Mouse (Mus musculus) forebrain, embryonic 14.5 days (tissue): ENCODE measurements around the gene Gemin2. TPM values are rescaled to one million over a fixed set of nuclear protein-coding genes. Genes with fewer than 3 reads are reported as not detected.

Experiments
- polyA plus RNA-seq: library from polyadenylated mRNA; unstranded; fragments of >200 nt; fragmentation: Nextera tagmentation; extraction: Ambion mirVana; gene quantifications from 2 replicates; pipeline ENCODE4 v1.2.1, GENCODE M21; 2014

The Gemin2 gene
- polyA plus RNA-seq, 1 experiment from 2014 or later: 13.5 TPM

Other genes with a start within 250 kb of the Gemin2 start
- gene Sec23a, start 1.4 kb upstream of the Gemin2 start, polyA plus RNA-seq: 109 and 130 TPM in 2 replicates
- 92.8 and 99.7 TPM in 2 replicates for gene Trappc6b, start 48.1 kb downstream of the Gemin2 start, polyA plus RNA-seq
- gene Pnn, start 53.5 kb downstream of the Gemin2 start, polyA plus RNA-seq: 49.7 and 56.2 TPM in 2 replicates
- 32.3 and 33.8 TPM in 2 replicates for gene Mia2, start 82.4 kb downstream of the Gemin2 start, polyA plus RNA-seq
- 6.4 and 7.1 TPM in 2 replicates for gene Fbxo33, start 206.3 kb downstream of the Gemin2 start, polyA plus RNA-seq